Mouse (Mus musculus): ENCODE measurements around the gene Mpzl1. TPM values are rescaled to one million over a fixed set of nuclear protein-coding genes. Genes with fewer than 3 reads are reported as not detected.

Mpzl1 gene
- polyA plus RNA-seq, 1 experiment = 2.8 TPM

- TF ChIP-seq CTCF (IDR thresholded peaks at IDR 0.05; ENCODE audit: low read depth, low read length) (no peak), POLR2A (IDR thresholded peaks at IDR 0.05; ENCODE audit: borderline replicate concordance, low read depth, low read length) (no peak)
- H3K4me1 ChIP-seq (ENCODE audit: control insufficient read depth, insufficient read depth, low read length) = peaks cover 24% of the 10 kb centered on the region
- H3K27ac ChIP-seq (ENCODE audit: insufficient read depth, low read depth, low read length) = no peak overlapping the region
- no peak overlapping the region for H3K4me3 ChIP-seq (ENCODE audit: insufficient read depth, low read length)
Observed at GRCm38 (mm10) chr1:165625058-165625457, 9.3 kb downstream of the Mpzl1 start.

DNA sequence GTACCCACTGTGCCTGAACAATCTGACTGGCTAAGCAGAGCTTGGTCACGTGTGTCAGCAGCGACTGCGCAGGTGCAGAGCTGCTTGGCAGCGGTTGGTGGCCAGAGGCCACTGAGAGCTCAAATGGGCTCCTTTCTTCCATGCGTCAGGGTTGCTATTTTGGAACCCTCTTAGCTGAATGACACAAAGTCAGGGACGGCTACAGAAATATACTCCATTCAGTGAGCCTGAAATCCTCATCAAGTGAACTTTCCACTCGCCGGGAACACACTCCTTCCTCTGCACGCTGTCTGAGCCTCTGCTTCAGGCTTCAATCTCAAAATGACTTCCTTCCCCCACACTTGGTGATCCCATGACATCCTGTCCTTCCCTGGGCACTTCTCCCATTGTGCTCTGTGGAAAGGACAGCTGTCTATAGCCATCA, 16.1 kb downstream of the Mpzl1 start:
- Histone ChIP-seq H3K4me1 (ENCODE audit: control insufficient read depth, insufficient read depth, low read length) (peaks cover 53% of the 10 kb centered on the region), H3K4me3 (ENCODE audit: insufficient read depth, low read length) (no peak overlapping the region), H3K27ac (ENCODE audit: insufficient read depth, low read depth, low read length) (peak overlapping the region; percentile 70)
- TF ChIP-seq POLR2A (IDR thresholded peaks at IDR 0.05; ENCODE audit: borderline replicate concordance, low read depth, low read length) = no peak
- TF ChIP-seq CTCF (IDR thresholded peaks at IDR 0.05; ENCODE audit: low read depth, low read length) = no peak

- TF ChIP-seq POLR2A (IDR thresholded peaks at IDR 0.05; ENCODE audit: borderline replicate concordance, low read depth, low read length) = no peak
- TF ChIP-seq CTCF (IDR thresholded peaks at IDR 0.05; ENCODE audit: low read depth, low read length) = no peak
- Histone ChIP-seq H3K4me3 (ENCODE audit: insufficient read depth, low read length) (no peak overlapping the region), H3K4me1 (ENCODE audit: control insufficient read depth, insufficient read depth, low read length) (peaks cover 48% of the 10 kb centered on the region), H3K27ac (ENCODE audit: insufficient read depth, low read depth, low read length) (no peak overlapping the region)
Observed at GRCm38 (mm10) chr1:165617166-165617891, 17.0 kb downstream of the Mpzl1 start.

DNA sequence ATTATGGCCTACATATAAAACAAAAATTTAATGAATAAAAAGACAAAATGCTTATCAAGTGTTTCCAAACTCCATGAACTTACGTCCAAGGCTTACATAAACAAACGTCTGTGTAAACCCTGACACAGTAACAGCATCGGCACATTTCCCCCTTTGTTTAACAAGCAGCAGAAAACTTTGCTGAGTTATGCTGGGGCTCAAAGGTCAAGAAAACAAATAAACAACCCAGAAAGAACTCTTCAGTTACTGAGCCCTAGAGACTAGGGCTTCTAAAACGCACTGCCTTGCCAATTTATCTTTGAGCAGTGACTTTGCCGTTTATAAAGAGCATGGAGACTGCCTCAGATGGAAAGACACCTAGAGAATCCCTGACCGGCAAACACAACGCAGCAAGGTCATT, 17.7 kb downstream of the Mpzl1 start:
- TF ChIP-seq POLR2A (IDR thresholded peaks at IDR 0.05; ENCODE audit: borderline replicate concordance, low read depth, low read length) (no peak), CTCF (IDR thresholded peaks at IDR 0.05; ENCODE audit: low read depth, low read length) (no peak)
- no peak overlapping the region for H3K4me3 ChIP-seq (ENCODE audit: insufficient read depth, low read length)
- H3K4me1 ChIP-seq (ENCODE audit: control insufficient read depth, insufficient read depth, low read length) = peaks cover 44% of the 10 kb centered on the region
- no peak overlapping the region for H3K27ac ChIP-seq (ENCODE audit: insufficient read depth, low read depth, low read length)

GRCm38 (mm10) chr1:165614793-165615192, 19.5 kb downstream of the Mpzl1 start:
- H3K27ac ChIP-seq (ENCODE audit: insufficient read depth, low read depth, low read length) = no peak overlapping the region
- no peak overlapping the region for H3K4me3 ChIP-seq (ENCODE audit: insufficient read depth, low read length)
- TF ChIP-seq POLR2A (IDR thresholded peaks at IDR 0.05; ENCODE audit: borderline replicate concordance, low read depth, low read length) (no peak), CTCF (IDR thresholded peaks at IDR 0.05; ENCODE audit: low read depth, low read length) (no peak)
- peaks cover 34% of the 10 kb centered on the region for H3K4me1 ChIP-seq (ENCODE audit: control insufficient read depth, insufficient read depth, low read length)

GRCm38 (mm10) chr1:165613926-165614325, 20.4 kb downstream of the Mpzl1 start:
- TF ChIP-seq POLR2A (IDR thresholded peaks at IDR 0.05; ENCODE audit: borderline replicate concordance, low read depth, low read length) (no peak), CTCF (IDR thresholded peaks at IDR 0.05; ENCODE audit: low read depth, low read length) (no peak)
- Histone ChIP-seq H3K4me3 (ENCODE audit: insufficient read depth, low read length) (no peak overlapping the region), H3K27ac (ENCODE audit: insufficient read depth, low read depth, low read length) (no peak overlapping the region), H3K4me1 (ENCODE audit: control insufficient read depth, insufficient read depth, low read length) (peaks cover 29% of the 10 kb centered on the region)

GRCm38 (mm10) chr1:165612714-165613113, 21.6 kb downstream of the Mpzl1 start:
- Histone ChIP-seq H3K27ac (ENCODE audit: insufficient read depth, low read depth, low read length) (no peak overlapping the region), H3K4me1 (ENCODE audit: control insufficient read depth, insufficient read depth, low read length) (peaks cover 18% of the 10 kb centered on the region), H3K4me3 (ENCODE audit: insufficient read depth, low read length) (no peak overlapping the region)
- TF ChIP-seq CTCF (IDR thresholded peaks at IDR 0.05; ENCODE audit: low read depth, low read length) (no peak), POLR2A (IDR thresholded peaks at IDR 0.05; ENCODE audit: borderline replicate concordance, low read depth, low read length) (no peak)

GRCm38 (mm10) chr1:165610321-165610999, 23.9 kb downstream of the Mpzl1 start:
- Histone ChIP-seq H3K4me3 (ENCODE audit: insufficient read depth, low read length) (no peak overlapping the region), H3K27ac (ENCODE audit: insufficient read depth, low read depth, low read length) (no peak overlapping the region)

DNA sequence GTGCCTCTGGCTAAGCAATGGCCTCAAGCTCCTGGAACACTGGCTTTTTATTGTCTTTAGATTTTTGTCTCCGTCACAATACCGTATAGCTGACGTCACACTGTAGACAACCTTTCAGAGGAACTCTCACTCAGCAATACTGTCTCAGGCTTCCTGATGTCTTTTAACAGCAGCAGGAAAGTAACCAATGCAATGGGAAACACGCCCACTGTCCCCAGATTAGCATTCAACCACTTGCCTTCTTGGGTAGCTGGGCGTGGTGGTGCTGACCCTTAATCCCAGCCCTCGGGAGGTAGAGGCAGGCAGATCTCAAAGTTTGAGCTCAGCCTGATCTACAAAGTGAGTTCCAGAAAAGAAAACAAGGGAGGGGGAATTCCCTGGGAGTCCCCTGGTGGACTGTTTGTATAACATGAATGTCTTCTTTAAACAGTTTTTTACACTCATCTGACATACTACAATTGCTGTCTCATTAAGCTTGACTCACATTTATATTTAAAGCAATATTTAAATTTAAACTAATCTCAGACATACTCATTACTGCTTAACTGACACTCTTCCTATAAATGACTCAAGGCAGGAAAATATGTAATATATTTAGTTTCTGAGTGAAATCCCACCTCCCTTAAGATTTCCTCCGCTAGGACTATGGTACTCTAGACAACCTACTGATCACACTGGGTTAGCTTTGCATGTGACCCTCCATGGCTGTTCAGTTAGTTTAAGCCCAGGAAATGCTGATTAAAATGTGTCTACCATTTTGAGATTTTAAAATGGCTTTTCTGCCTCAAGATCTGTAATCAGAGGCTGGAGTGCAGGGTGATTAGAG, 24.6 kb downstream of the Mpzl1 start:
- peaks cover 17% of the 10 kb centered on the region for H3K4me1 ChIP-seq (ENCODE audit: control insufficient read depth, insufficient read depth, low read length)
- H3K27ac ChIP-seq (ENCODE audit: insufficient read depth, low read depth, low read length) = no peak overlapping the region
- no peak overlapping the region for H3K4me3 ChIP-seq (ENCODE audit: insufficient read depth, low read length)
- no peak for TF ChIP-seq CTCF (IDR thresholded peaks at IDR 0.05; ENCODE audit: low read depth, low read length)
- TF ChIP-seq POLR2A (IDR thresholded peaks at IDR 0.05; ENCODE audit: borderline replicate concordance, low read depth, low read length) = no peak

More at GRCm38 (mm10) chr1:165610321-165610999, 23.9 kb downstream of the Mpzl1 start:
- peaks cover 16% of the 10 kb centered on the region for H3K4me1 ChIP-seq (ENCODE audit: control insufficient read depth, insufficient read depth, low read length)
- no peak for TF ChIP-seq CTCF (IDR thresholded peaks at IDR 0.05; ENCODE audit: low read depth, low read length)
- TF ChIP-seq POLR2A (IDR thresholded peaks at IDR 0.05; ENCODE audit: borderline replicate concordance, low read depth, low read length) = no peak
